Mouse (Mus musculus): Measurements from ENCODE around the gene Tm9sf1.

DNA sequence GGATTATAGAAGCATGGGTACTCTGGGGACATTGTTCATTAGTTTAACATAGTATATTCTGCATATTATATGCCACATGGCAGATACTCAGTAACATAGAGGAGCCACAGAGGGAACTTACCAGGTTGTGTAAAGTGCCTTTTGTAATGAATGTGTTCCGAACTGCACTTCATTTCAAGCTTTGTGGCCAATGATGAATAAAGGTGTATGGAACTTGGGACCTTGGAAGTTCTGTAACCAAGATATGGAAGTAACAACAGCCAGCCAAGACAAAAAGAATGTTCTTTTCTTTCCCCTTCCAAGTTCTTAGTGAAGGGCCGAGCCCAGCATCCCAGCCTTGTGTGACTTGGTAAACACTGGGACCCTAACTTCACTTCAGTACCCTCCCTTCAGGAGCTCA, 6.3 kb upstream of the Tm9sf1 start, which contains the start of gene Tssk4:
- TF ChIP-seq CTCF (conservative IDR thresholded peaks at IDR 0.05; ENCODE audit: insufficient read depth, insufficient read length, low read depth, low read length) (no peak), POLR2A (IDR thresholded peaks at IDR 0.05; ENCODE audit: low read depth, low read length) (no peak)

Measured in kidney, adult 2 months (tissue).